Mouse (Mus musculus) embryo, embryonic 10.5 days (tissue): ENCODE measurements around the gene Ms4a4d.

Experiments
- DNase-seq: peaks from one replicate; pipeline ENCODE4 v3.0.0-alpha.2; 2015; ENCODE audit warnings: low spot score

The Ms4a4d gene

DNA sequence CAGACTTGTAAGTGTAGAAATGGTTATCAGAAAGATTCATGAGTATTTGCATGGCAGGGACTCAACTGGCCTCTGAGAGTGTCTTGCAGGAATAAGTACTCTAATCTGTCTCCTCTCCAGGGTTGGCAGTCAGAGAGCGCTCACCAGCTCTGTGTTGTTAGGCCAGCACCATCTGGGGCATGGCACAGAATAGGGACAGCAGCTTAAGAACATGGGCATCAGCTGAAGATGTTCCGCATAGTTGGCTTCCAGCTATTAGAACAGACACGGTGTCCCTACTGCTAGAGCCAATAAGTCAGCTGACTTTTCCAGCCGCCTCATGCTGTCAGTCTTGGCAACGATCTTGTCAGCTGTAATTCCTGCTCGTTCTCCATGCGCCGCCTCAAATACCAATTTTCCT lies 38.4 kb downstream of the Ms4a4d start:
- no peak for DNase-seq

DNA sequence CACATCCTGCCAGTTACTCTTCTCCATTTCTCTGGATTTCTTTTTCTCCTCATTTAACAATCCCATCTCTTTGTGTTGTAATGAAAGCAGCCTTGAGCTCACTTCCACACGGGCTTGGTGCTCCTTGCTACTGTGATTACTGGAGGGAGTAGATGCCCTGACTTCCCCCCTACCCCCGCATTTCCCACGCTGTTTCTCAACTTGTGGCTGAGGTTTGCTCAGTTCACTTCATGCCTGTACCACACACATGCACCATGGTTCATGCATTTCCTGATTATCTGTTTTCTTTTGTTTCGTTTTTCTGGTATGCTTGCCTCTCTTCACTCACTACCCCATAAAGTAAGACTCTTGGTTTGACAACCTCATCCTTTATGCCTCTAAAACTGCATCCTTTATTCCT lies 52.6 kb downstream of the Ms4a4d start:
- no peak for DNase-seq

DNA sequence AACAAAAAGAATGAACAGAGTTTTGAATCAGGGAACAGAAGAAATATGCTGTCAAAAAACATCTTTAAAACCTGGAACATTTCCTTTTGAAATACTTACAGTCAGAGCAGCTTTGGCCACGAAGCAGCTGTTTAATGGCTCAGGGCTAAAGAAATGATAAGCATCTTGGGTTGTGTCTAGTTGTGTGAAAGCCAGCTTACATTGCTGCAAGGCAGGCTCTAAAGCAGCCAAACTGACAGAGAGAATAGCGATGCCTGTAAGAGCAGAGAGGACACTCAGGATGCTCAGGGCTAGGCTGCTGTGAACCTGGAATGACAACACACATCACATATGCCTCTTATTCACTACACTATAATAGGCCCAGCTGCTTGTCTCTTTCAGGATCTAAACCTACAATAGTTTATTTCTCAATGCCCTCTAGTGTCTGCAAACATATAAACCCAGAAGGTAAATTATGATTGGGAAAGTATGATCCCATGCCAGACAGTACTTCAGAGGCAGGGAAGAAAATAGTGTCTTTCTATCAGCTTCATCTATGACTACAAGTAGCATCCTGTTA lies 53.4 kb downstream of the Ms4a4d start:
- DNase-seq: no peak

DNA sequence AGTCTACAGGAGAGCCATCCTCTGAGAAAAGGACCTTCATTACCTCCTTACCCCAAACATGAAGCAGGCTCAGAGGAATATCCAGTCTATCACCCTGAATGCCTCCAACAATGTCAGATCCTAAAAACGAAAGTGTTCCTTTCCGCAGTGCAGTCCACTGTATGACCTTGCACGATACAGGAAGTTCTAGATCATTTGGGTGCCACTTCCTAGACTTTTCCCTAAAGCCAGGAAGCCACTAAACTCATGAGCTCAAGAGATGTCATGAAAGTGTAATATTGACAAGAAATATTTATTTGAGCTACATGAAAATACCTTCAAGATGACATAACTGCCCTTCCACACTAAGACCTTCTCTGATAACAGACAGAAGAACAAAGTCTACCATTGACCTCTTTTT lies 64.7 kb downstream of the Ms4a4d start:
- no peak for DNase-seq

DNA sequence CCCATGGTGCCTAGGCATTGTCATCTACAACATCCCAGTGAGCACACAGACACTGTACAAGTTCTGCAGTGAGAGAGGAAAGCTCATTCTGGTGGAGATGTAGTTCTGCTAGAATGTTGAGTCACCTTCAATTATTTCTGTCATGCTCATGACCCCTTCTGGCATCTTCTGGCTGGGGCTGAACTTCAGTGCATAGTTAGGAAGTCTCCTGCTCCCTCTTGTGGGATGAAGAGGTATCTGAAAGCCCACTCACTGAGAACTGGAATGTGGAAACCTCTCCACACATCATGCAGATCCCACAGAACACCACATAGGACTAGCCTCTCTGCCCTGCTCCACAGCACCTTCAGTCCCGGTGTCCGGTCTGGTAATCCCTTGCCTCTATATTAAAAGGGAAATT lies 65.4 kb downstream of the Ms4a4d start:
- peak; percentile 23 for DNase-seq

DNA sequence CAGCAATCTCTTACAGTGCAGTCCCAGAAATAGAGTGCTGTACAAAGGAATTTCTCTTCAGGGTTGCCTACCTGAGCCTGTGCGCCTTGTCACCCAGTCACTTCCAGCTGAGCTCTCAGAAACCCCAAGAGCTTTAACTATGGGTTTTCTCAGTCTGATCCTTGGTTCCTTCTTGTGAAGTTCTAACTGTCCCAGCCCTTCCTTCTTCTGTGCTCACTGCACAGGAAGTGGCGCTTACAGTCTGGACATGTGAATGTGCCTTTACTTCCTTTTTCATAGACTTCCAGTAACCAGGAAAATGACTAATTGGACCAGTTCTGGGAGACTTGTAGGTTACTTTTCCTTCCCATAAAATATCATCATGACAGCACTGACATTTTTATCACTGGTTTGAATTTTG lies 68.0 kb downstream of the Ms4a4d start, which contains the start of gene Ms4a6d:
TSS of gene Ms4a6d (minus strand) at position 247 of the 400 bp plus-strand sequence.
- no peak for DNase-seq
